Mouse (Mus musculus): ENCODE results near the gene Hopx.

DNA sequence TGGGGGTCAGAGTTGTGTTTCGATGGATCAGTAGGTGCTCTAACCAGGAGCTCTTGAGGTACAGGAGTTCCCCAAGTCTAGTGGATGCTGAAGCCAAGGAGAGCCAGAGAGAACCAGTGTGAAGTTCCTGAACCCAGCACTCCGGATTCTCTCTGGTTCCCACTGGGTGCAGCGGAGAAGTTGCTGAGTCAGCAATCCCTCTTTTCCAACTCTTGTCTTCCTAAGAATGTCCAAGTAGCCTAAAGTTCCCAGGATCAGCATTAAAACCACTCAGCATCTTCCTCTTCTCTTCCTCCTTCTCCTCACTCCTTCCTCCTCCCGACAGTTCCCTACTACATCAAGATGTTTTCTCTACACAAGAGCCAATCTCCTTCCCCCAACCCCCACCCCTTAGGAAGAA, 30.5 kb downstream of the Hopx start:
- TF ChIP-seq GATA1 (IDR thresholded peaks at IDR 0.05; ENCODE audit: low read length) (no peak), TAL1 (IDR thresholded peaks at IDR 0.05; ENCODE audit: low read length) (no peak)
